Mouse (Mus musculus) frontal cortex, postnatal 25 days (tissue): ENCODE results near the gene Cyb5d2.
"Not testable (repeated sequence)": the region's sequence is repeated elsewhere in the genome, so short reads cannot be mapped to it uniquely, and the experiment has no call there.

Source experiments
- DNase-seq, 2 experiments: peaks; one replicate each; pipeline ENCODE4 v3.0.0; 2022; ENCODE audit warnings: low spot score in 2 of 2

The Cyb5d2 gene

DNA sequence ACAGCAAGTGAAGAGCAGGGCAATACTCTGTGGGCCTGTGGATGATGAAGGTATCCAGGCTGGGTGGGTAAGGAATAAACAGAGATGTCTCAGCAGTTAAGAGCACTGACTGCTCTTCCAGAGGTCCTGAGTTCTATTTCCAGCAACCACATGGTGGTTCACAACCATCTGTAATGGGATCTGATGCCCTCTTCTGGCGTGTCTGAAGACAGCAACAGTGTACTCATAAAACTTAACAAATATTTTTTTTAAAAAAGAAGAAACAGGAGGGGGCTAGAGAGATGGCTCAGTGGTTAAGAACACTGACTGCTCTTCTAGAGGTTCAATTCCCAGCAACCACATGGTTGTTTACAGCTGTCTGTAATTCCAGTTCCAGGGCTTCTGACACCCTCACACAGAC is 23.3 kb downstream of the Cyb5d2 start:
- DNase-seq = not testable (repeated sequence)

DNA sequence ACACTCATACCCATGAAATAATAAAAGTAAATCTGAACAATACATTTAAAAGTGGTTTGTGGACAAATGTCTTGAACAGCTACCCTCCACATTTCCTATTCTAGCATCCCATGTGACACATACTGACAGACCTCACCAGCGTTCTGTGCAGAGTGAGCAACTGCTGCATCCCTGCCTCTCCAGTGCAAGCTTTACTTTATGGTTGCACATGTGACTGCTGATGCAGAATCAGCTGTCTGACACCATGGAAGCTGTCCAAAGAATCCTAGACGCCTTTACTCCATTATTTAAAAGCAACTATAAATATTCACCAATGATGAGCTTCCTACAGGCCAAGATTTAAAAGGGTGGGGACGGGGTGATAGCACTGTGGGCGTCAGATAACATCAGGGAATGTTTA is 24.5 kb downstream of the Cyb5d2 start:
- no peak for DNase-seq

DNA sequence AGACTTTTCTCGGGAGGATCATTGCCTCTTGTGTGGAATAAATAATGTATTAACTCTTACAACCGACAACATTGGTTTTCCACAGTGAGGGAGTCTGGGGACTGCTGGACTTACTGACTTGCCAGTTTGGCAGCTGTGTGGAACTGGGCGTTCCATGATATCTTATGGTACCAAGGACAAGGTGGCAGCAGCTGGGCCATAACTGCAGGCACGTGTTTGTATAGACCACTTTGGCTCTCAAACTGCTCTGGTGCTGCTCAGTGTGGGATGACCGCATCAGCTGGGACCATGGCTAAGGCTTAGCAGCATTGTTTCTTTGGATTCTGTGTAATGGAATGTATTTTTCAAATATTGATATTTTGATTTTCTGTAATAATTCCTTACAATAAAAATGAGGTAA is 25.1 kb downstream of the Cyb5d2 start:
- no peak for DNase-seq

DNA sequence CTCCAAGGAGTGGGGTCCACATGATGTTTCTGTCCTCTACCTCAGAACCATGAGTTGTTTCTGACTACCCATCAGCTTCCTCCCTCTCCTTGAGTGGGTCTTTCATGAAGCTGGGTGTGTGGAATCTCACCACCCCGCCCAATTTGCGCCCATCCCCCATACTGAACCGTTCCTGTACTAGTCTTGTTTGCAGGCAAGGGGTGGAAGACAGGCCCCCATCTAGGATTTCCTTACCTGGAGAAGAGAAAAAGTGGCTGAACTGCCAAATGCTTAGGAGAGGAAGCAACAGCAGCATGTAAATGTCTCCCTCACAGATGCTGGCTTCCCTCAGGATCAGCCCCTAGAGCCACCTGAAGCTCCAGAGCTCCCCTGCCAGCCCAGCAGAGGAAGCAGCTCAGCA is 25.6 kb downstream of the Cyb5d2 start:
- DNase-seq = no peak

DNA sequence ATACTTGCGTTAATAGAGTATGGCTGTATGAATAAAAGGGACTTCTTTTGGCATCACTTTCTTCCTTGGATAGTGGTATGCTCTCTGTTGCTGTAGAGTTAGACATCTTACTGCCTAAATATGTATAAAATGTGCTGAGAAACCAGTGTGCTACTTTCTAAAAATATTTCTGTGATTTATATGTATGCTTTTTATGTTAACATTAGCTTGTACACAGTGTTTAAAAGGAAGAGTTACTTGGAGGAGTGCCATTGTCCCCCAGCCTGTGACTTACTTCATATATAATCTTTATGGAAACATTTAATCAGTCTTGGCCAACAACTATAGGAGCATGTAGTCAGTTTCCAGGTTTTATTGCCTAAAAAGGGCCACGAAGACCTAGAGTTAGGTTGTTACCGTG is 26.9 kb downstream of the Cyb5d2 start:
- DNase-seq = no peak

DNA sequence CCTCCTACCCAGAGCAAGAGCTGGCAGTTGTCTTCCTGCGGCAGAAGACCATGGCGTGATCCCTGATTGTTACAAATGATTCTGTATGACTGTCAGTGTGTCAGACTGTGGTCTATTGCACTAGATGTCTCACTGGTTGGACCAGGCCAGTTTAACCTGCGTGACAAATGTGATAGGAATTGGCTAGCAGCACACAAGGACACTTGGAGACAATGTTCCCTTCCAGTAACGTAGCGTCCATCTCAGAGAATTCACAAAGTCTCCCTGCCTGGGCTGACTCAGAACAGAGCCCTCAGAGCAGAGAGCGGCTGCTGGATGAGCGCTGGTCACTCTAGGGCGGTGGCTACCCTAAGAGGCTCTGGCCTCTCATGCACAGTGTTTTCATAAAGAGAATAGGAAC is 28.2 kb downstream of the Cyb5d2 start:
- DNase-seq = no peak

DNA sequence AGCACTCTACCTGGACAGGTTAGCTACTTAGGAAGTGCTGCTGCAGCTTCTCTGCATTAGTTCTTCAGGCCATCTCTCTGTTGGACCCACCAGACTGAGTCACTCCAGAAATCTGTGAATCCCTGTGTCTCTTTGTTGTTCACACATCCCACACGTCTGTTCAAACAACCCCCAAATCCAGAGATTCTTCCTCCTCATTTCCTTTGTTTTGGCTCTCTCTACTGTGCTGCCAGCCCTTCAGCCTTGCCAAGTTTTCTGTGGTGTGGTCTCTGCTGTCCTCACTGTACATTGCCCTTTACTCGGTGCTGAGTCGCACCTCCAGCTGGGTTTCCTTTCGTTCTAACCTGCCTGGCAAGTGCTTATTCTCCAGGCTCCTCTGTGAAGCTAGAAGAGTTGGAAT is 31.7 kb downstream of the Cyb5d2 start:
- no peak for DNase-seq

DNA sequence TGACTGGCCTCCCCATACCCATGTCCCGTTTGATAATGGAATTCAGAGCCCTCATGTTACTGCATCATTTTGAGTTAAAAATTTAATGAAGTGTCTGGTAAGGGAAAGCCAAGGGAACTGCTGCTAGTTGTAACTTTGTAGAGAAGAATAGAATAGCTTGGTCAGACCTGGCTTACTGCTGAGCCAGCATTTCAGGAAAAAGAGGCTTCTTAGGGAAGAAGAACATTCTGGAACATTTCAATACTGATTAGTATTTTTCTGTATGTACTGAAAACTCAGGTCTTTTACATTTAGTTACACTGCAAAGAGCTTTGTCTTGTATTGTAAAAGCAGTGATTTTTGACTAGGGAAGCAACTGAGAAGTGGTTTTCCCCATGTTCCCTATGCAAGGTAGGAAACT is 35.2 kb downstream of the Cyb5d2 start:
- DNase-seq = no peak

DNA sequence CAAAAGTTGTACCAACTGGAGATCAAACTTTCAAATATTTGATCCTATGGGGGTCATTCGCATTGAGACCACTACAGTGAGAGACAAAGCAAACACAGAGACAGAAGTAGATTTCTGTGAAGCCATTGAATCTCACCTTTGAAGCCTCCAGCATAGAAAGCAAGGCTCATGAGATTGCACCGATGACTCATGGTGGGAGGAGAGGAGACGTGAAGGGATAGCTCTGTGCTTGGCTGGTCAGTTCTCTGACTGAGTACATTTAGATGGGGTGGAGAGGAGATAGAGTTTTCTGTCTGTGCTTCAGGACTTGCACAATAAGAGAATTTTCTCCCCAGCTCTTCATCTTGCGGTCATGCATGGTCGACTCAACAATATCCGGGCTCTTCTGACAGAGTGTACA is 36.4 kb downstream of the Cyb5d2 start:
- no peak for DNase-seq

DNA sequence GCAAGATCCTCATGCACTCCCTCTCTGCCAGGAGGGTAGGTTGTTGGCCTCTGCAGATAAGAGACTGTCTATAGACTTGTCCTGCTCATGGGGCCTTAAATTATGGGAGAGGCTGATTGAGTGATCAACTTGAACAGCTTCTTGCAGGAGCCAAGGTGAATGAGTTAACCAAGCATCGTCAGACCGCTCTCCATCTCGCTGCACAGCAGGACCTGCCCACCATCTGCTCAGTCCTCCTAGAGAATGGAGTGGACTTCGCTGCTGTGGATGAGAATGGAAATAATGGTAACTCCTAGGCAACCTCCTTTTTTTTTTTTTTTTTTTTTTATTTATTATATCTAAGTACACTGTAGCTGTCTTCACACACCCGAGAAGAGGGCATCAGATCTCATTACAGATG is 37.6 kb downstream of the Cyb5d2 start:
- no peak for DNase-seq

DNA sequence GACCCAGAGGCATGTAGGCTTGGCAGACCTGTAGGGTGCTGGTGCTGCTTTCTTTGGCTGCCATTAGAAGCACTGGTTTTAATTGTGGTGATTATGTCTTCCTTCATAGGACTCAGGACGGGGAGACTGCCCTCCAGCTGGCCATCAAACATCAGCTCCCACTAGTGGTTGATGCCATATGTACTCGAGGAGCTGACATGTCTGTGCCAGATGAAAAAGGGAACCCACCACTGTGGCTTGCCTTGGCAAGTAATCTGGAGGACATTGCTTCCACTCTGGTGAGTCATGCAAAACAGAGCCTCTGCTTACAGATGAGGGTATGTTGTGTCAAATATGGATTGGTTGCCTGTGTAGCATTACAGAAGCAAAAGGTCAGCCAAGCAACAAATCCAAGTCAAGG is 44.0 kb downstream of the Cyb5d2 start:
- no peak for DNase-seq

DNA sequence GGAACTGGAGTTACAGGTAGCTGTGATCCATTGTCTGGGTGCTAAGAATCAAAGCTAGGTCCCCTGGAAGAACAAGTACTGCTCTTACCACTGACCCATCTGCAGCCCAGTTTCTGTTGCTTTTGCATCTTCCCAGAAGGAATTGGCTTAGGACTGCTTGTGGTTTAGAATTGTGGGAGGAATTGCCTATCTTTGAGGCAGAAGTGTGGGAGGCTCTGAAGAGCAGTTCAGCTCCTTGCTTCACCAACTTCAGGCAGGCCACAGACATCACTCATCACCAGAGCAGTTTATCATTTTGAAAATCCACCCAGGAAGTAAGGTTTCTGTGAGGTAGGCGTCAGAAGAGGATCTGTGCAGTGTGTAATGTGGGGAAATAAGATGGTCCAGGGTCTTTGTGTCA is 56.9 kb downstream of the Cyb5d2 start:
- DNase-seq = no peak

DNA sequence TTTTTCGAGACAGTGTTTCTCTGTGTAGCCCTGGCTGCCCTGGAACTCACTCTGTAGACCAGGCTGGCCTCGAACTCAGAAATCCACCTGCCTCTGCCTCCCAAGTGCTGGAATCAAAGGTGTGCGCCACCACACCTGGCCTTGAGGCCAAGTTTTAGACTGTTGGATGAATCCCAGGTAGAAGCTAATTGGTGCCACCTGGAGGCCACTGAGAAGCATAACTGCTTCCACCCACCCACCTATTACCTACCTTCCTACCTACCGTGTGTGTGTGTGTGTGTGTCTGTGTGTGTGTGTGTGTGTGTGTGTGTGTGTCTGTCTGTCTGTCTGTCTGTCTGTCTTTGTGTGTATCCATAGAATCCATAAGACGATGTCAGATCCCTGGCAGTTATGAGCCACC is 58.4 kb downstream of the Cyb5d2 start:
- not testable (repeated sequence) for DNase-seq

DNA sequence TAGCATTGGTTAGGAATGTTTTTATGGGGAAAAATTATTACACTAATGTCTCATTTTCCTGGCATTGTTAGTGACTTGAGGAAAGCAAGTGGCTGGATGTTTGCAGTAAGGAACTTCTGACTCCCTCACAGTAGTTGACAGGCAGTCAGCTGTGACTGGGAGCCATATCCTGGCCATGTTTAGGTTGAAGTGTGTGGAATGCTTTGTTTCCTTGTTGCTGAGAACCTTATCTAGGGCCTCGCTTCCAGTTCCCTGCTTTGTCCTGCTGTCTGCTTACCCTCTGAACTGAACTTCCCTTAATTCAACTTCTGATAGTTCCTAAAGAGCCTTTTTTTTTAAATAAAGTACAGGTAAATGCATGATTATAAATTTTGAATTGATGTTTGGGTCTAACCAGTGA is 59.6 kb downstream of the Cyb5d2 start:
- DNase-seq = no peak

DNA sequence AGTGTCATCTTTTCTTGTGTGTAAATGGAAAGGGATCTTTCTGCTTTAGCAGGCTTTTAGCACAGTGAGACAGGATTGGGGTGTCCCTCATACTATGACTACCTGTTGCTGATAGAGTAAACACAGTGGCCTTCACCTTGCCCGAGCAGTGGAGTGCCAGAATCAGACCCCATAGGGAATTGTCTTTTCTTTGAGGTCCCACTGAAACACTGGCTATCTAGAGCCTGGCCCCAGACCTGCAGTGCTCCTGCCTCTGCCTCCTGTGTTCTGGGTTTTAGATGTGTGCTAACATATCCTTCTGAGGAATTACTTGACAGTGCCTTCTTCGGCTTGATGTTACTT is 60.5 kb downstream of the Cyb5d2 start:
- DNase-seq = no peak

DNA sequence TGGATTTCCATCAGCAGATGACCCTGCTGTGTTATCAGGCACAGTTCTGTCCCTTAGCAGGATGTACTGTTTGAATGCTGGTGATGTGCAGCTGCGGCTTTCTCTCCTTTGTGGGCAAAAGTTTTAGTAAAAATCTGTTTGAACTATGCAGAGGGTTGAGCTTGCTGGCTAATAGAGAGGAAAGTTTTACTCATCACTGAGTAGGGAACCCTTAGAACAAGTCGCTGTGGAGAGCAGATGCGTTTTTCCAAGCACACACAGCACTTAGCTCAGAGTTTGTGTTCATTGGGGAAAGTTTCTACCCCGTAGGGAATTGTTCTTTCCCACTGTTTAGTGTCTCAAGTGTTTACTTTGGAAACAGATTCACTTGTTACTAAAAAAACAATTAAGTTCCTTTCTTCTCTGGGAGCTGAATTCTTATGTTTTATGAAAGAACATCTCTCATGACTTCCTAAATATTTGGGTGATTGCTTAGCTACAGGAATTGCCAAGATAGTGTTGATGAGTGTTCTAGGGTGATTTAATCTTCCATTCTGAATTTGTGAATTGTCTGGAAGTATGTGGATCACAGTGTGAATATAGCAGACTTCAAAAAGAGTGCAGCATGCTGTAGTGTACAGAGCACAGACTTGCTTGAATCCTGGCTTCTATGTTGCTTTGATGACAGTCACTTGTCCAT is 61.0 kb downstream of the Cyb5d2 start:
- no peak for DNase-seq

DNA sequence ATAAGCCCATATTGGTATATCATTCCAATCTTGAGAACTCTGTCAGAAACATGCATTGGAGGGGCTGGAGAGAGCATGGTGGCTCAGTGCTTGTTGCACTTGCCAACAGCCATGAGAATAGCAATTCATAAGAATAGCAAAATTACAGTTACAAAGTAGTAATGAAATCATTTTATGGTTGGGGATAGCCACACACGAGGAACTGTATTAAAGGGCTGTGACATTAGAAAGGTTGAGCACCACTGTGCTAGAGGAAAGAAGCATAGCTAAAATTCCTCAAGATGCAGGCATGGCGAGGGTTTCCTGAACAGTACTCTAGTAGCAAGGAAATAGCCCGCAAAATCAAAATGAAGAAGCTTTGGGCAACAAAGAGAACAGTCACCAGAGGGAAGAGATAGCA is 62.2 kb downstream of the Cyb5d2 start:
- no peak for DNase-seq
